Comparison of ENCODE assay signal across 8 mouse cellular contexts in the genomic region with DNA sequence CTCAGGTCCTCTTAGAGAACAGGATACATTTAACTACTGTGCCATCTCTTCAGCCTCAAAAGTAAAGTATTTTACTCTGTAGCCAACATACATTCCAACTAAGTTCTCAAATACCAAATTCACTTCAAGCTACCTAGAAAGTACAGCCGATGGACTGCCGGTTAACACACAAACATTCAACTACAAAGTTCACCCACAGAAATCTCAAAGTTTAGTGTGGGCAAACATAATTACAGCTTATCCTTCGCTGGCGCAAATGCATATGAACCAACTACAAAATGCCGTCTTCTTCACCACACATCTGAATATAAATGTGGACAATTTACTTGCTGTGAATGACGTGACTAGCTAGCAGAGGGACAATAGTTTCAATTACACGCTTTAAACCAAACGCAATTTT. TPM values are rescaled to one million over a fixed set of nuclear protein-coding genes. Genes with fewer than 3 reads are reported as not detected.
A peak's percentile ranks its signal among the peaks of the same experiment; 100 is the strongest.
DNase-seq lines count a peak whose midpoint lies in the region; ATAC-seq and TF ChIP-seq lines count a peak whose summit lies in the region.

No protein-coding gene starts in this region.

- WGBS in heart, embryonic 12.5 days, result 38% methylated on average over 8 of the region's 8 CpGs
- 12% methylated on average over 8 of the region's 8 CpGs for WGBS in forebrain, postnatal 0 days
- WGBS in liver, embryonic 16.5 days (ENCODE audit: insufficient replicate concordance), result 33% methylated on average over 8 of the region's 8 CpGs

- TF ChIP-seq RAD21 in CH12.LX (IDR thresholded peaks at IDR 0.05; ENCODE audit: low read depth, low read length), result no peak

- no peaks in the 10 kb centered on the region for H3K9me3 ChIP-seq in heart, embryonic 12.5 days (replicated peaks)
- H3K9me3 ChIP-seq in CH12.LX (replicated peaks; ENCODE audit: low read length), result no peaks in the 10 kb centered on the region
- no peaks in the 10 kb centered on the region for H3K9me3 ChIP-seq in forebrain, postnatal 0 days (ENCODE audit: low read length)
- no peaks in the 10 kb centered on the region for H3K9me3 ChIP-seq in liver, embryonic 16.5 days (replicated peaks; ENCODE audit: control insufficient read depth, low read length)

- in situ Hi-C loops in CH12.LX (cut with MboI; ENCODE audit: low pct_ligation_motif_present, low pct_unique_long_range_greater_than_20kb, low sequenced_read_pairs), result loop anchor here (10.0 kb wide), 1 partner anchor 46 kb away; no protein-coding TSS in a partner anchor

- H3K79me2 ChIP-seq in CH12.LX (replicated peaks; ENCODE audit: control insufficient read depth, extremely low read depth, insufficient read depth, poor library complexity, severe bottlenecking), result peaks cover 26% of the 10 kb centered on the region

- no peak for DNase-seq in heart, adult 9 months (ENCODE audit: low spot score in 2 of 2)
- DNase-seq in CH12.LX (ENCODE audit: extremely low read depth), result no peak
- DNase-seq in forebrain, postnatal 0 days, result no peak
- no peak for DNase-seq in thymus, postnatal 25 days
- DNase-seq in ovary, postnatal 36 days (ENCODE audit: low spot score), result no peak
- DNase-seq in adrenal gland, postnatal 14 days, result no peak

- TF ChIP-seq EP300 in CH12.LX (IDR thresholded peaks at IDR 0.05; ENCODE audit: low read length), result no peak

- peak overlapping the region; percentile 75 for H3K4me2 ChIP-seq in heart, embryonic 12.5 days
- H3K4me2 ChIP-seq in CH12.LX (ENCODE audit: insufficient read depth, low read depth, poor library complexity, severe bottlenecking), result peak overlapping the region; percentile 73
- H3K4me2 ChIP-seq in forebrain, postnatal 0 days (ENCODE audit: low read depth), result peak overlapping the region; percentile 76
- peak overlapping the region; percentile 95 for H3K4me2 ChIP-seq in liver, embryonic 16.5 days (ENCODE audit: low read depth, low read length)

- no peaks in the 10 kb centered on the region for H3K27me3 ChIP-seq in heart, embryonic 12.5 days (replicated peaks)
- H3K27me3 ChIP-seq in CH12.LX (replicated peaks), result no peaks in the 10 kb centered on the region
- no peaks in the 10 kb centered on the region for H3K27me3 ChIP-seq in forebrain, postnatal 0 days (ENCODE audit: insufficient read depth, low read length)
- H3K27me3 ChIP-seq in liver, embryonic 16.5 days (ENCODE audit: control insufficient read depth, insufficient read depth, low read depth, low read length), result no peaks in the 10 kb centered on the region

- TF ChIP-seq POLR2A in CH12.LX (IDR thresholded peaks at IDR 0.05; ENCODE audit: low read depth, low read length), result no peak

- dilution Hi-C loops in CH12.LX (cut with MboI; ENCODE audit: extremely low pct_ligation_motif_present, extremely low pct_unique_long_range_greater_than_20kb, low sequenced_read_pairs), result no loop called here

- peak overlapping the region; percentile 83 for H3K4me3 ChIP-seq in heart, embryonic 12.5 days
- peak overlapping the region; percentile 83 to 96 (median 86) for H3K4me3 ChIP-seq in CH12.LX (replicated peaks in 1 of 3; ENCODE audit: low read depth in 2 of 3, low read length in 2 of 3, poor library complexity in 1 of 3)
- peak overlapping the region; percentile 94 for H3K4me3 ChIP-seq in forebrain, postnatal 0 days (ENCODE audit: low read depth, low read length)
- peak overlapping the region; percentile 93 for H3K4me3 ChIP-seq in liver, embryonic 16.5 days (ENCODE audit: low read depth, low read length)

- no peak overlapping the region for H3K27ac ChIP-seq in heart, embryonic 12.5 days (ENCODE audit: poor library complexity, severe bottlenecking)
- no peak overlapping the region for H3K27ac ChIP-seq in CH12.LX (ENCODE audit: insufficient read depth, low read depth)
- no peak overlapping the region for H3K27ac ChIP-seq in forebrain, postnatal 0 days (ENCODE audit: low read depth, low read length)
- no peak overlapping the region for H3K27ac ChIP-seq in liver, embryonic 16.5 days (ENCODE audit: low read length)

- H3K9ac ChIP-seq in heart, embryonic 12.5 days, result peak overlapping the region; percentile 95
- peak overlapping the region; percentile 80 for H3K9ac ChIP-seq in CH12.LX (ENCODE audit: insufficient read depth, low read depth)
- H3K9ac ChIP-seq in forebrain, postnatal 0 days, result peak overlapping the region; percentile 92; the same call in 1 of the 2 replicates
- peak overlapping the region; percentile 93 for H3K9ac ChIP-seq in liver, embryonic 16.5 days (ENCODE audit: low read depth, low read length)

- no peaks in the 10 kb centered on the region for H3K36me3 ChIP-seq in heart, embryonic 12.5 days
- no peaks in the 10 kb centered on the region for H3K36me3 ChIP-seq in CH12.LX (replicated peaks in 1 of 2; ENCODE audit: control insufficient read depth in 1 of 2, insufficient read depth in 1 of 2, low read length in 1 of 2)
- H3K36me3 ChIP-seq in forebrain, postnatal 0 days (ENCODE audit: insufficient read depth), result no peaks in the 10 kb centered on the region
- no peaks in the 10 kb centered on the region for H3K36me3 ChIP-seq in liver, embryonic 16.5 days (ENCODE audit: control insufficient read depth, insufficient read depth)

- peaks cover 16% of the 10 kb centered on the region for H3K4me1 ChIP-seq in heart, embryonic 12.5 days (replicated peaks)
- peaks cover 0 to 20% of the 10 kb centered on the region in 2 experiments; a peak in 2 of 4 replicates for H3K4me1 ChIP-seq in CH12.LX (ENCODE audit: control insufficient read depth in 1 of 2, insufficient read depth in 2 of 2)
- peaks cover 10% of the 10 kb centered on the region for H3K4me1 ChIP-seq in forebrain, postnatal 0 days (ENCODE audit: insufficient read depth)
- peaks cover 18% of the 10 kb centered on the region for H3K4me1 ChIP-seq in liver, embryonic 16.5 days (ENCODE audit: control insufficient read depth, low read depth, low read length)

- no peak for ATAC-seq in heart, embryonic 12.5 days (ENCODE audit: insufficient number of reproducible peaks, low FRiP score)
- no peak for ATAC-seq in forebrain, postnatal 0 days
- no peak for ATAC-seq in liver, embryonic 16.5 days (ENCODE audit: low read depth)

- TF ChIP-seq CTCF in CH12.LX (conservative IDR thresholded peaks at IDR 0.05 in 1 of 2, IDR thresholded peaks at IDR 0.05 in 1 of 2; ENCODE audit: low read depth in 2 of 2, low read length in 2 of 2), result no peak
- no peak for TF ChIP-seq CTCF in forebrain, postnatal 0 days (IDR thresholded peaks at IDR 0.05; ENCODE audit: low read depth)

TF ChIP-seq in CH12.LX, 34 proteins besides CTCF, POLR2A, EP300 and RAD21:
- TF ChIP-seq USF2 (conservative IDR thresholded peaks at IDR 0.05; ENCODE audit: low read depth, low read length) (no peak), NRF1 (IDR thresholded peaks at IDR 0.05; ENCODE audit: low read depth, low read length) (no peak), IRF4 (IDR thresholded peaks at IDR 0.05; ENCODE audit: low read depth, low read length) (no peak), BHLHE40 (IDR thresholded peaks at IDR 0.05; ENCODE audit: low read depth, low read length) (no peak), SIN3A (IDR thresholded peaks at IDR 0.05; ENCODE audit: low read length) (no peak)

RNA-seq across cellular contexts. Expression of a gene that starts 1.6 kb away (rescaled TPM):
- polyA plus RNA-seq in heart, embryonic 12.5 days (2016; fragmentation: Nextera tagmentation; extraction: Ambion mirVana), result 12.0 and 12.2 TPM in 2 replicates
- 10.8 and 11.1 TPM in 2 replicates for total RNA-seq in CH12.LX (2012; rRNA removed)
- total RNA-seq in CH12.LX (2014; rRNA removed), result 11.1 and 11.3 TPM in 2 replicates
- polyA plus RNA-seq in CH12.LX (2012; ENCODE audit: insufficient read length, low read depth), result 13.2 and 13.3 TPM in 2 replicates
- total RNA-seq in forebrain, postnatal 0 days (2014; rRNA removed), result 44.3 and 46.1 TPM in 2 replicates
- polyA plus RNA-seq in forebrain, postnatal 0 days (2015; fragmentation: Nextera tagmentation; extraction: Ambion mirVana), result 6.6 and 7.4 TPM in 2 replicates
- polyA plus RNA-seq in liver, embryonic 16.5 days (2015; fragmentation: Nextera tagmentation; extraction: Ambion mirVana), result 3.3 and 3.4 TPM in 2 replicates
- total RNA-seq in adrenal gland, postnatal 14 days (2021), result 37.5 and 39.8 TPM in 2 replicates
